In genomic region chr19:9899780-9900146, GRCm38 (mm10) we compare ENCODE assay signal across 9 mouse cellular contexts. TPM values are rescaled to one million over a fixed set of nuclear protein-coding genes. Genes with fewer than 3 reads are reported as not detected.
DNase-seq lines count a peak whose midpoint lies in the region; ATAC-seq and TF ChIP-seq lines count a peak whose summit lies in the region.
"Had no signal": no experiment of that assay in that cellular context is flagged by ENCODE, and none has a peak within 500 bp of the region (broad histone marks: within the 10 kb centered on the region; RNA-seq: fewer than 3 reads in every experiment).

No protein-coding gene starts in this region.

- no peak for DNase-seq in liver, adult 2 months (ENCODE audit: extremely low read depth, low read depth, low spot score)
- no peak for DNase-seq in liver
- no peak for DNase-seq in embryonic facial prominence, embryonic 14.5 days (ENCODE audit: low spot score)
- DNase-seq in limb, embryonic 10.5 days (ENCODE audit: low spot score) = no peak
- DNase-seq in natural killer cell, adult 2 months (ENCODE audit: low spot score in 2 of 2) = no peak
- DNase-seq in MN1 (ENCODE audit: low spot score) = no peak
- DNase-seq in urinary bladder, postnatal 4 days (ENCODE audit: low spot score in 2 of 2) = no peak

- H3K27ac ChIP-seq in liver, adult 2 months (replicated peaks; ENCODE audit: insufficient read depth, low read depth, low read length) = peak overlapping the region; percentile 62
- H3K27ac ChIP-seq in embryonic facial prominence, embryonic 14.5 days (replicated peaks; ENCODE audit: low read depth, low read length) = peak overlapping the region; percentile 77
- H3K27ac ChIP-seq in limb, embryonic 10.5 days = peak overlapping the region; percentile 92
- H3K27ac ChIP-seq in neural tube, embryonic 14.5 days (ENCODE audit: low read depth, low read length) = peak overlapping the region; percentile 81

- no peak for TF ChIP-seq CTCF in liver, adult 2 months (IDR thresholded peaks at IDR 0.05; ENCODE audit: low read depth, low read length)

- TF ChIP-seq POLR2A in liver, adult 2 months (IDR thresholded peaks at IDR 0.05; ENCODE audit: extremely low read depth, insufficient read depth, low read length) = no peak

- H3K4me1 ChIP-seq in liver, adult 2 months (ENCODE audit: control insufficient read depth, insufficient read depth, low read length) = no peaks in the 10 kb centered on the region; the same call in 1 of the 2 replicates
- peaks cover 16% of the 10 kb centered on the region for H3K4me1 ChIP-seq in embryonic facial prominence, embryonic 14.5 days (ENCODE audit: control insufficient read depth, insufficient read depth, low read length)
- H3K4me1 ChIP-seq in limb, embryonic 10.5 days = peaks cover 25% of the 10 kb centered on the region
- H3K4me1 ChIP-seq in neural tube, embryonic 14.5 days (ENCODE audit: control insufficient read depth, insufficient read depth, low read length) = peaks cover 10% of the 10 kb centered on the region; the same call in 1 of the 2 replicates

- no peaks in the 10 kb centered on the region for H3K9me3 ChIP-seq in embryonic facial prominence, embryonic 14.5 days (ENCODE audit: control insufficient read depth, low read length)
- H3K9me3 ChIP-seq in limb, embryonic 10.5 days (replicated peaks) = no peaks in the 10 kb centered on the region
- H3K9me3 ChIP-seq in neural tube, embryonic 14.5 days (ENCODE audit: control insufficient read depth, low read length) = no peaks in the 10 kb centered on the region

- H3K9ac ChIP-seq in liver, adult 2 months (ENCODE audit: low read depth, low read length) = peak overlapping the region; percentile 47
- H3K9ac ChIP-seq in embryonic facial prominence, embryonic 14.5 days (ENCODE audit: low read depth, low read length) = peak overlapping the region; percentile 32
- H3K9ac ChIP-seq in neural tube, embryonic 14.5 days (replicated peaks; ENCODE audit: low read depth, low read length) = peak overlapping the region; percentile 48

- H3K27me3 ChIP-seq in liver, adult 2 months (ENCODE audit: control insufficient read depth, insufficient read depth, low read length) = no peaks in the 10 kb centered on the region
- no peaks in the 10 kb centered on the region for H3K27me3 ChIP-seq in embryonic facial prominence, embryonic 14.5 days (replicated peaks; ENCODE audit: control insufficient read depth, insufficient read depth, low read length)
- H3K27me3 ChIP-seq in limb, embryonic 10.5 days (ENCODE audit: low read depth, poor library complexity, severe bottlenecking) = no peaks in the 10 kb centered on the region
- H3K27me3 ChIP-seq in neural tube, embryonic 14.5 days (ENCODE audit: control insufficient read depth, insufficient read depth, low read length) = no peaks in the 10 kb centered on the region

- peak overlapping the region; percentile 53 for H3K4me2 ChIP-seq in embryonic facial prominence, embryonic 14.5 days (ENCODE audit: low read depth, low read length)
- H3K4me2 ChIP-seq in neural tube, embryonic 14.5 days (ENCODE audit: low read depth, low read length) = peak overlapping the region; percentile 86

- WGBS in liver, adult 2 months = 8% methylated on average over 10 of the region's 10 CpGs
- 8% methylated on average over 10 of the region's 10 CpGs for WGBS in embryonic facial prominence, embryonic 14.5 days
- 9% methylated on average over 10 of the region's 10 CpGs for WGBS in limb, embryonic 10.5 days
- WGBS in neural tube, embryonic 14.5 days = 9% methylated on average over 10 of the region's 10 CpGs

- ATAC-seq in embryonic facial prominence, embryonic 14.5 days (ENCODE audit: low read depth) = peak; percentile 80
- ATAC-seq in neural tube, embryonic 14.5 days (ENCODE audit: low read depth) = peak; percentile 88

- peaks cover 15% of the 10 kb centered on the region; the same call in 1 of the 2 replicates for H3K79me2 ChIP-seq in liver, adult 2 months (ENCODE audit: control insufficient read depth, insufficient read depth, low read length)

- H3K4me3 ChIP-seq in liver, adult 2 months (ENCODE audit: insufficient read depth, low read depth, low read length) = peak overlapping the region; percentile 57
- H3K4me3 ChIP-seq in embryonic facial prominence, embryonic 14.5 days (ENCODE audit: low read depth, low read length) = peak overlapping the region; percentile 82
- H3K4me3 ChIP-seq in limb, embryonic 10.5 days = peak overlapping the region; percentile 79
- peak overlapping the region; percentile 74 for H3K4me3 ChIP-seq in neural tube, embryonic 14.5 days (ENCODE audit: low read depth, low read length)

- no peaks in the 10 kb centered on the region for H3K36me3 ChIP-seq in liver, adult 2 months (ENCODE audit: control insufficient read depth, insufficient read depth, low read length)
- H3K36me3 ChIP-seq in embryonic facial prominence, embryonic 14.5 days (ENCODE audit: control insufficient read depth, insufficient read depth, low read length) = peaks cover 5% of the 10 kb centered on the region
- H3K36me3 ChIP-seq in limb, embryonic 10.5 days = peaks cover 25% of the 10 kb centered on the region
- no peaks in the 10 kb centered on the region for H3K36me3 ChIP-seq in neural tube, embryonic 14.5 days (ENCODE audit: control insufficient read depth, insufficient read depth, low read length)

RNA-seq across cellular contexts. Expression of gene Incenp, which starts 0.4 kb away (rescaled TPM):
- 1.9 and 2.4 TPM in 2 replicates for total RNA-seq in liver, adult 2 months (2014; rRNA removed)
- 0.76 and 1.4 TPM in 2 replicates for polyA plus RNA-seq in liver, adult 2 months (2012; rRNA removed)
- 65.5 and 72.3 TPM in 2 replicates for polyA plus RNA-seq in embryonic facial prominence, embryonic 14.5 days (2014; fragmentation: Nextera tagmentation; extraction: Ambion mirVana)
- 167 and 183 TPM in 2 replicates for polyA plus RNA-seq in limb, embryonic 10.5 days (2016; fragmentation: Nextera tagmentation; extraction: Ambion mirVana)
- 16.2 and 16.8 TPM in 2 replicates for polyA plus RNA-seq in neural tube, embryonic 14.5 days (2014; fragmentation: Nextera tagmentation; extraction: Ambion mirVana)

RNA-seq across cellular contexts. Expression of gene Scgb2a2, which starts 52.4 kb away (rescaled TPM):
- not detected in 2 replicates for total RNA-seq in liver, adult 2 months (2014; rRNA removed)
- polyA plus RNA-seq in liver, adult 2 months (2012; rRNA removed) = not detected in 2 replicates
- polyA plus RNA-seq in embryonic facial prominence, embryonic 14.5 days (2014; fragmentation: Nextera tagmentation; extraction: Ambion mirVana) = not detected in 2 replicates
- polyA plus RNA-seq in limb, embryonic 10.5 days (2016; fragmentation: Nextera tagmentation; extraction: Ambion mirVana) = not detected in 2 replicates
- polyA plus RNA-seq in neural tube, embryonic 14.5 days (2014; fragmentation: Nextera tagmentation; extraction: Ambion mirVana) = not detected in 2 replicates
- polyA plus RNA-seq: brain, embryonic 14.5 days had no signal
